Mouse (Mus musculus): ENCODE data around the gene Zfp90.

Gene Zfp90

DNA sequence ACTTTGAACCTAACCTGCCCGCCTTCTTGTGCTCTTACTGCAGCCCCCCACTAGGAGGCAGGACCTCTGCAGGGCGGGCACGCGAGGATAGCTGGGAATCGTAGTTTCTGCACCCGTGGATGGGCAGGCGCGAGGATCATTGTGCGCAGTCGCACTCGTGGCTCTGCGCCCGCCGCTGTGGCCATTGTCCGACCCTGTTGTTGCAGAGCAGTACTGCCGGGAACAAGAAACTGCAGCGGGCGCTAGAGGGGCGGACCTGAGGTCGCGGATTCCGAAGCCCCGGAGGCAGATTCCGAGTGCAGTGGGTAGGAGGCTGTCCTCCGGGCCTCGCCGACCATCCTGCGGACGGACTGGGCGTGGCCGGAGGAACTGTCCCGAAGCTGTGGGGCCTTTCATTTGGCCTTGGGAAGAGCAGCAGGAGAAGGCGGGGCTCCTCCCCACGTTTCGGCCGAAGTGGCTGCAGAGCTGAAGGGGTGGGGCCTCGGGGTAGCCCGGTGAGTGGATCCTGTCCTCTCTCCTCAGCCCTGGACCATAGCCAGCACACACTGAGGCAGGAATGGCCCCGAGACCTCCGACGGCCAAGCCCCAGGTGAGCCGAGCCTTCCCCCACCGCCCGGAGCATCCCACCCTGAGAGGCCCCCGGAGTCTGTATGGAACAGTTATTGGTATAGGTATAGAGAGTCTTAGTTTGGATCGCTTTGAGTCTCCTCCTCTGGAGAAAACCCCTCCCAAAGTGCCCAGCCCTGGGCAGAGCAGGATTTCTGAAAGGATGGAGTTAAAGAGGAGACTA, at the start of gene Zfp90:
Gene Zfp90 (plus strand): TSS at position 146 of the 790 bp plus-strand sequence.
- CTCF ChIA-PET, result interaction anchor here (0.5 to 3.4 kb wide), 71 partner anchors 9 to 1994 kb away, joined by 3 to 39 read pairs (median 4); partner anchors contain the start of genes Cdh3 (in 2 of the 4), Dus2 (in 1 of the 4), Gm10073 (in 1 of the 4) and Pla2g15 (in 1 of the 4)
- POLR2A ChIA-PET, result interaction anchor here (0.6 to 2.8 kb wide), 30 partner anchors 9 to 554 kb away, joined by 3 to 17 read pairs (median 4); partner anchors contain the start of genes Cdh1 (in 1 of the 4), Cdh3 (in 1 of the 4) and Pla2g15 (in 1 of the 4)

GRCm38 (mm10) chr8:106368501-106368900, 46.6 kb upstream of the Zfp90 start:
- ChIA-PET POLR2A (interaction anchor here in 1 of 4 experiments (0.6 kb wide), 1 partner anchor 61 kb away, joined by 3 read pairs; no protein-coding TSS in a partner anchor), CTCF (interaction anchor here in 1 of 4 experiments (0.8 to 0.9 kb wide), 2 partner anchors 63 to 69 kb away, joined by 3 to 5 read pairs; no protein-coding TSS in a partner anchor)

GRCm38 (mm10) chr8:106369069-106369468, 46.1 kb upstream of the Zfp90 start:
- CTCF ChIA-PET, result interaction anchor here in 3 of 4 experiments (0.6 to 0.9 kb wide), 4 partner anchors 69 to 232 kb away, joined by 3 to 7 read pairs (median 3); no protein-coding TSS in a partner anchor
- POLR2A ChIA-PET, result interaction anchor here in 2 of 4 experiments (0.5 to 0.6 kb wide), 2 partner anchors 62 to 147 kb away, joined by 3 read pairs; no protein-coding TSS in a partner anchor

- POLR2A ChIA-PET, result no interaction called here
- CTCF ChIA-PET, result interaction anchor here in 1 of 4 experiments (0.5 kb wide), 1 partner anchor 860 kb away, joined by 4 read pairs; no protein-coding TSS in a partner anchor
Measured at GRCm38 (mm10) chr8:106375957-106376356, 39.2 kb upstream of the Zfp90 start.

- ChIA-PET CTCF (interaction anchor here in 1 of 4 experiments (0.5 kb wide), 1 partner anchor 152 kb away, joined by 3 read pairs; no protein-coding TSS in a partner anchor), POLR2A (no interaction called here)
Measured at GRCm38 (mm10) chr8:106376862-106377261, 38.3 kb upstream of the Zfp90 start.

- CTCF ChIA-PET, result interaction anchor here in 1 of 4 experiments (0.6 kb wide), 1 partner anchor 55 kb away, joined by 3 read pairs; no protein-coding TSS in a partner anchor
- POLR2A ChIA-PET, result interaction anchor here in 2 of 4 experiments (0.6 to 1.0 kb wide), 3 partner anchors 14 to 37 kb away, joined by 3 to 4 read pairs (median 3); no protein-coding TSS in a partner anchor
Measured at GRCm38 (mm10) chr8:106378501-106379048, 36.6 kb upstream of the Zfp90 start.

DNA sequence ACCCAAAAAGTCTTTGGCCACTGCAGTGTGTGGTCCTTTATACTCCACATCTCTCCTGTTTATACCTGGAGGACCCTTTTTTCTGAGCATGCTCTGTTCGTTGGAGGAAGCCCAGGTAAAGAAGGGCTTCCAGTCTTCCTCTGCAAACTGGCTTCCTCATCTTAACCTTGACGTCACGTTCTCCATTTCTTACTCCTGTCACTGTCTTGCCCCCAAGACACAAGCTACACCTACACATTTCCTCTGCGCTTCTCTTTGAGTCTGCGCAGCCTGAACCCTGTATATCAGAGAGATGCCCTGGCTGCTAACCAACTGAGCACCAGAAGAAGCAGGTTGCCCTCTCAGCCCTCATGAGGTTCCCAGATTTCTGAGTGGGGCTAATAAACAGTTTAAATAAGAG, 35.8 kb upstream of the Zfp90 start:
- CTCF ChIA-PET, result interaction anchor here in 1 of 4 experiments (0.7 kb wide), 1 partner anchor 151 kb away, joined by 8 read pairs; no protein-coding TSS in a partner anchor
- POLR2A ChIA-PET, result no interaction called here

DNA sequence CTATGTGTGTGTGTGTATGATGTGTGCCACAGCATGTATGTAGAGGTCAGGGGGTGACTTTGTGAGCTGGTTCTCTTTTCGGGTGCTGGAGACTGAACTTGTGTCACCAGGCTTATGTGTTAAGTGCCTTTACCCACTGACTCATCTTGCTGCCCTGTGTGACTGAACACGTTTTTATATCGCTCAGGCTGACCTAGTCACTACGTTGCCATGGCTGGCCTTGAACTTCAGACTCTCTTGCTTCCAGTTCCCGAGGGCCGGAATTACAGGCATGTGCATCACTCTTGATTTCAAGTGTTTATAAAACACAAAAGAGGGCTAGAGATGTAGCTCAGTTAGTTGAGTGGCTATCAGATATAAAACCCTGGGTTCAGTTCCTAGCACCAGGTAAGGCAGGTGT, 34.1 kb upstream of the Zfp90 start:
- ChIA-PET POLR2A (no interaction called here), CTCF (no interaction called here)

DNA sequence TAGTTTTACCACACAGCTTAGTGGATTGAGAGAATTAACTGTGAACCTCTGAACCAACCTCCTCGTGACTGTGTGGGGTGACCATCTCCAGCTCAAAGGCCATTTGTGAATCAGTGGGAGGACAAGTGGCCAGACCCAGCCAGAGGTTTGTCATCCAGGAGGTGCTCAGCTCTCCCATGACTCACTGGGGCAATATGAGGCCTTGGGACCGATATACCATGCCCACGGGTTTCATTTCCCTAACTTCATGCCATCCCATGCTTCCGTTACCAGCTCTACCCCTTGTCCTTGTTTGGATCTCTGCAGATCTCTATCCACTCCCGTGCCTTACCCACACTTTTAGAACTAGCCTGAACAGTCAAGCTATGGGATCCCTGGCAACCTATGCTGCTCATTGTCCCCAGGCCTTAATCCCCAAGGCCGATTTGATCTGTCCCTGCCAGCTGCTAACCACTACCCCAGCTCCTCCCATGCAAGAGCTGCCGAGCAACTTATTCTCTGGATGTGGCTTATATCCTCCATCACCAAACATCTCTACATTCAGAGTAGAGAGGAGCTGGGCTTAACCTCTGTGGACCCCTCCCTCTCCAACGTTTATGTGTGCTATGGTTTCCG, 27.2 kb upstream of the Zfp90 start:
- ChIA-PET POLR2A (interaction anchor here in 1 of 4 experiments (0.6 to 1.3 kb wide), 2 partner anchors 9 to 24 kb away, joined by 3 read pairs; no protein-coding TSS in a partner anchor), CTCF (no interaction called here)

DNA sequence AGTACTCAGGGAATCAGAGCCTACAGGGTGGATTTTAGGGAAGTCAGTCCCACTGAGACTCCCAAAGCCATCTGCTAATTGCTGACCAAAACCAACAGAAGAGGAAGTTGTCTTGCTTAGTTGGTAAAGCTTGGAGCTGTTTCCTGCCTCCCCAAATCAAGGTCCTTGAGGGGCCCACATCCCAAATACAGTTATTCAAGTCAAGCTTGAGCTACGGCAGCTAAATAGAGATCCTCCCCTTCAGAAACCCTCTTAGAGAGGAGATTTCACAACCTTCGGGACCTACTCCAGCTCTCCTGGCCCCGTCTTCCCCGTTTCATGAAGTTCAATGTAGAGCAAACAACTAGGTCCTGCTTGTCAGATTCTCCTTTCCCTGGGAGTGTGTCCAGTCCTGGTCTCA, 20.6 kb upstream of the Zfp90 start:
- CTCF ChIA-PET, result interaction anchor here in 1 of 4 experiments (0.7 kb wide), 1 partner anchor 144 kb away, joined by 3 read pairs; no protein-coding TSS in a partner anchor
- POLR2A ChIA-PET, result interaction anchor here in 1 of 4 experiments (1.2 to 1.4 kb wide), 2 partner anchors 9 to 116 kb away, joined by 3 to 4 read pairs; partner anchors contain the start of gene Cdh3

DNA sequence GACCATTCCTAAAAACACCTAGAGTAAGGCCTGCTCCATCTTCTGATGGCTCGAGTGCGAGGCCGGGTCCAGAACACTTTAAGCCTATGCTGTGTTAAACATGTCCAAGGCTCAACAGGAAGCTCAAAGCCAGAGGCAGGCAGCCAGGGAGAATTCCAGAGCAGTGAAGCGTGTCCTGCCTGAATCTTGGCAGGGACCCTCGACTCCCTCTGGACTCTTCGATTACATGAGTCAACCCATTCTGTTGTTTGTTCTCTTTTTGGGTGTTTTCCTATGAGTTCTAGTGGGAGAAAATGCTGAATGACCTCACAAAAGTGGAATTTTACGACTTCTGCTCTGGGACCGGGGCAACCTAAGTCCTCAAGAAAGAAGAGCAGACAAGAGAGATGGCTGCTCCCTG, 15.4 kb upstream of the Zfp90 start:
- ChIA-PET POLR2A (interaction anchor here in 1 of 4 experiments (0.7 kb wide), 1 partner anchor 414 kb away, joined by 4 read pairs; no protein-coding TSS in a partner anchor), CTCF (no interaction called here)

GRCm38 (mm10) chr8:106400181-106400580, 14.9 kb upstream of the Zfp90 start:
- CTCF ChIA-PET, result no interaction called here
- POLR2A ChIA-PET, result interaction anchor here in 1 of 4 experiments (0.7 kb wide), 1 partner anchor 414 kb away, joined by 4 read pairs; no protein-coding TSS in a partner anchor

DNA sequence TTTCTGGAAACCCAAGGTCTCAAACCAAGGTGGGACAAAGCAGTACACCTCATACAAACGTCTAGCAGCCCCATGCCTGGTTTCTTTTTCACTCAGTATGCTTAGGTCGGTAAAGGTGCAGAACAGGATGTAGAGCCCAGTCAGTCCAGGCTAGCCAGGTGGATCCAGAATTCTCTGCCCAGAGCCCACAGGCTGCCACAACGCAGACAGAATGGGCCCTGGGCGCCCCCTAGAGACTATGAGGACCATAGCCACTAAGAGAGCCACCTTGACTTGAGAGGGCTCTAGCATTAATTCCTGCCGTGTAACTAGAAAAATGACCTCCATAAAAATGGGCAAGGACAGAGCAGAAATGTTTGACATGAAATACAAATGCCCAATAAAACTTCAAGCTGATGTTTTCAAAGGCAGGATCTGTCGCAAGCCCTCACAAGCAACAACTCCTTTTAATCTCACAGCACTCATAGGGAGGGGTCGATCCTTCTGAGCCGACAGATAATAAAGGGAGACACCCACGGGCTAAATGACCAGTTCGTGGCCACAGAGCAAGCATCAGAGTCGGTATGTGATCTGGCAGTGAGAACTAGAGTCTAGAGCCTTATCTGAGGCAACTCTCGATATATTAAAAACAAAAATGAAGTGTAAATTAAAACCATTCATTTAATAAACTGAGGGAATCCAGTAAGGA, 11.7 kb upstream of the Zfp90 start:
- CTCF ChIA-PET, result interaction anchor here in 3 of 4 experiments (0.6 to 1.9 kb wide), 8 partner anchors 9 to 642 kb away, joined by 3 to 10 read pairs (median 4); no protein-coding TSS in a partner anchor
- POLR2A ChIA-PET, result interaction anchor here in 2 of 4 experiments (0.7 to 1.3 kb wide), 4 partner anchors 12 to 586 kb away, joined by 3 to 9 read pairs (median 3); partner anchors contain the start of gene Zfp90 (in 1 of the 2)

GRCm38 (mm10) chr8:106404825-106405224, 10.3 kb upstream of the Zfp90 start:
- POLR2A ChIA-PET, result interaction anchor here in 1 of 4 experiments (0.5 to 1.5 kb wide), 3 partner anchors 11 to 284 kb away, joined by 3 to 6 read pairs (median 5); partner anchors contain the start of gene Zfp90
- CTCF ChIA-PET, result interaction anchor here in 2 of 4 experiments (0.6 to 1.4 kb wide), 4 partner anchors 10 to 195 kb away, joined by 3 to 15 read pairs (median 6); partner anchors contain the start of gene Zfp90 (in 1 of the 2)

DNA sequence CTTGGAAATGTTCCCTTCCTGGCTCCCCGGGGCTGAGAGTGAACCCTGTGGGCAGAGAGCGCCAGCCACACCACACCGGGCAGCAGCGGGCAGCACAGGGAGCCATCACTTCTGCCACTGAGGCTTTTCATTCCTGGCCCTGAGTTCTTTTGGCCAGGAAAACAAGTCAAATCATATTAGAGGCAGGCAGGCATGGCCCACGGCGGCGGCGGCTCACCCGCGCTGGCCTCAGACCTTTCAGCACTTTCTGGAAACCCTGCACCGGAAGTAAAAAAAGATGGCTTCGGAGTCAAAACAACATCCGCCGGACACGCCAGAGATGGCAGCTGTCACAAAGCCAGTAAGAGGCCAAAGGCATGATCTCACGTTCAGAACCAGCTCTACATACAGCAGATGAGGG, 9.3 kb upstream of the Zfp90 start:
- POLR2A ChIA-PET, result interaction anchor here in 1 of 4 experiments (1.3 kb wide), 2 partner anchors 10 to 48 kb away, joined by 3 to 6 read pairs; partner anchors contain the start of gene Zfp90
- CTCF ChIA-PET, result interaction anchor here in 2 of 4 experiments (0.6 to 1.4 kb wide), 4 partner anchors 9 to 264 kb away, joined by 3 to 9 read pairs (median 4); partner anchors contain the start of gene Zfp90 (in 1 of the 2)

DNA sequence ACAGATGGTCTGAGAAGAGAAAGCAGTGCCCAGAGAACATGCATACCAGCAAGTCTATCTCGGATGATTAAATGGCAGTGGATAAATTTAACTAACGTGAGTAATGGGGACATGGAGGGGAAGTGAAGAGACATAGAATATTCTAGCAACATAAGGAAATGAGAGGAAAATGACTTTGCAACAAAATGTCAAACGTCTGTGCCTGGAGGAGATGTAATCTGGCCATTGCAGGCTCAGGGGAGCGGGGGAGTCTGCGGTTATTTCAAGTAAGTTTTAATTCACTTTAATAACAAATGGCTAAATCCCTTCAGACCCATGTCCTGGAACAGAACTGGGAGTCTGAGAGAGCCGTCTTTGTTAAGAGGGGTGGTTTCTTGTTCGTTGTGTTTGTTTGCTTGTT, 5.1 kb upstream of the Zfp90 start:
- ChIA-PET POLR2A (no interaction called here), CTCF (interaction anchor here in 1 of 4 experiments (1.6 kb wide), 1 partner anchor 125 kb away, joined by 4 read pairs; no protein-coding TSS in a partner anchor)

- CTCF ChIA-PET, result interaction anchor here in 3 of 4 experiments (1.0 to 1.6 kb wide), 3 partner anchors 117 to 144 kb away, joined by 3 to 4 read pairs (median 4); no protein-coding TSS in a partner anchor
Measured at GRCm38 (mm10) chr8:106410564-106410963, 4.6 kb upstream of the Zfp90 start.

More at GRCm38 (mm10) chr8:106410564-106410963, 4.6 kb upstream of the Zfp90 start:
- POLR2A ChIA-PET, result no interaction called here
